Mouse (Mus musculus) intestine, embryonic 16.5 days (tissue): ENCODE results near the gene Clec16a. TPM values are rescaled to one million over a fixed set of nuclear protein-coding genes. Genes with fewer than 3 reads are reported as not detected.

Experiments used
- ATAC-seq: fragments of 200-750 bp; cut with Nextera tagmentation; 2 replicates; pipeline ENCODE4 v1.8.0; 2017; ENCODE audit warnings: moderate TSS enrichment, moderate library complexity
- H3K27ac ChIP-seq: fragments of 300-500 bp; sonication (generic); 2 replicates; pipeline ENCODE4 v1.5.1; 2014; ENCODE audit warnings: mild to moderate bottlenecking, low read length
- H3K27me3 ChIP-seq: fragments of 300-500 bp; sonication (generic); replicated peaks from 2 replicates; pipeline ENCODE4 v1.6.1; 2014; ENCODE audit warnings: low read length, control low read depth, mixed read lengths; ENCODE audit not compliant: control insufficient read depth, insufficient read depth
- H3K36me3 ChIP-seq: fragments of 300-500 bp; sonication (generic); 2 replicates; pipeline ENCODE4 v1.6.1; 2014; ENCODE audit warnings: low read length, control low read depth; ENCODE audit not compliant: control insufficient read depth, insufficient read depth
- H3K4me1 ChIP-seq: fragments of 300-500 bp; sonication (generic); 2 replicates; pipeline ENCODE4 v1.6.1; 2014; ENCODE audit warnings: low read length, control low read depth, mixed read lengths; ENCODE audit not compliant: control insufficient read depth, insufficient read depth
- H3K4me2 ChIP-seq: fragments of 300-500 bp; sonication (generic); 2 replicates; pipeline ENCODE4 v1.6.1; 2014; ENCODE audit warnings: low read depth, low read length, control low read depth
- H3K4me3 ChIP-seq: fragments of 300-500 bp; sonication (generic); 2 replicates; pipeline ENCODE4 v1.5.1; 2014; ENCODE audit warnings: mild to moderate bottlenecking, low read length
- H3K9ac ChIP-seq: fragments of 300-500 bp; sonication (generic); 2 replicates; pipeline ENCODE4 v1.6.1; 2014; ENCODE audit warnings: low read depth, low read length
- H3K9me3 ChIP-seq: fragments of 300-500 bp; sonication (generic); 2 replicates; pipeline ENCODE4 v1.6.1; 2016; ENCODE audit warnings: low read length, control low read depth; ENCODE audit not compliant: control insufficient read depth
- WGBS: fragments of 180-500 bp; shearing (Covaris S2); extraction: QIAGEN DNeasy Blood & Tissue Kit; methylation state at CpG from one replicate; pipeline ENCODE4 v1.1.7; 2014; 5-methylcytosine and 5-hydroxymethylcytosine counted together
- polyA plus RNA-seq: library from polyadenylated mRNA; unstranded; fragments of >200 nt; fragmentation: Nextera tagmentation; extraction: Ambion mirVana; gene quantifications from 2 replicates; pipeline ENCODE4 v1.2.1, GENCODE M21; 2015

Clec16a gene
- polyA plus RNA-seq, 1 experiment from 2014 or later, result 24.3 TPM

DNA sequence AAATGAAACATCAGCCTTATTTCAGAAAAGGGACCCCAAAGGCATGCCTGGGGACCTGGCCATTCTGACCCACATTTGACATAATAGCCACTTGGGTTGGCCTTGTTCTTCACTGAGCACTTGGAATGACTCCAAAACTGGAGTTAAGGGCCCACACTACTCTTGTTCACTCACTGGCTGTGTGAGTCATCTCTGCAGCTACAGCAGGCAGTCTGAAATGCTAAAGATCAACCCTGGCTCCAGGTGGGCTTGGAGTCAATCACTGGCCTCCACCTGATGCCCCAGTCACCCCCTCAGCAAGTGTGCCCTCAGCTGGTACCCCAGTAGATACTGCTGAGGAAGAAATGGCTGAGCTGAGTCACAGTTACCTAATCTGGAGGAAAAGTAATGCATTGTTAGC is 115.4 kb downstream of the Clec16a start:
- Histone ChIP-seq H3K27me3 (no peaks in the 10 kb centered on the region), H3K27ac (no peak overlapping the region), H3K9ac (no peak overlapping the region), H3K36me3 (no peaks in the 10 kb centered on the region), H3K4me1 (peaks cover 38% of the 10 kb centered on the region), H3K4me3 (no peak overlapping the region), H3K4me2 (no peak overlapping the region), H3K9me3 (no peaks in the 10 kb centered on the region)
- ATAC-seq, result no peak

DNA sequence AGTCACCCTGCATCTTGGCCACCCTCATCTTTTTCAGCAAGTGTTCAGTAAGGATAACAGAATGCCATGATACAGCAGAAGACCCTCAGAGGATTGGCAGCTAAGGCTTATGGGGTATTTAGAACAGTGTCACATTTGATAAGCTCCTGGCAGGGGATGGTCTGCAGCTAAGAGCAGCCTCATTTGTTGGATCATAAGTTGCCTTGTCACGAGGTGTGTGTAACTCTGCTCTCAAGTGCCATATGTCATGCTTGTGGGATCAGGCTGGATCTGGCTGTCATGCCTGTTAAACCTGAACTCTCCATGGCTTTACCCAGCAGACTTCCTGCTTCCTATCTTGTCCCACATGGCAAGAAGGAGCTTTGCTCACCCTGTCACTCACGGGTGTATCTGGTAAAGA is 116.2 kb downstream of the Clec16a start:
- 77% methylated on average over 2 of the region's 2 CpGs for WGBS
- ATAC-seq, result no peak
- no peak overlapping the region for H3K9ac ChIP-seq
- no peak overlapping the region for H3K4me3 ChIP-seq
- no peak overlapping the region for H3K4me2 ChIP-seq
- H3K27me3 ChIP-seq, result no peaks in the 10 kb centered on the region
- H3K9me3 ChIP-seq, result no peaks in the 10 kb centered on the region
- no peaks in the 10 kb centered on the region for H3K36me3 ChIP-seq
- H3K27ac ChIP-seq, result no peak overlapping the region
- peaks cover 34% of the 10 kb centered on the region for H3K4me1 ChIP-seq

DNA sequence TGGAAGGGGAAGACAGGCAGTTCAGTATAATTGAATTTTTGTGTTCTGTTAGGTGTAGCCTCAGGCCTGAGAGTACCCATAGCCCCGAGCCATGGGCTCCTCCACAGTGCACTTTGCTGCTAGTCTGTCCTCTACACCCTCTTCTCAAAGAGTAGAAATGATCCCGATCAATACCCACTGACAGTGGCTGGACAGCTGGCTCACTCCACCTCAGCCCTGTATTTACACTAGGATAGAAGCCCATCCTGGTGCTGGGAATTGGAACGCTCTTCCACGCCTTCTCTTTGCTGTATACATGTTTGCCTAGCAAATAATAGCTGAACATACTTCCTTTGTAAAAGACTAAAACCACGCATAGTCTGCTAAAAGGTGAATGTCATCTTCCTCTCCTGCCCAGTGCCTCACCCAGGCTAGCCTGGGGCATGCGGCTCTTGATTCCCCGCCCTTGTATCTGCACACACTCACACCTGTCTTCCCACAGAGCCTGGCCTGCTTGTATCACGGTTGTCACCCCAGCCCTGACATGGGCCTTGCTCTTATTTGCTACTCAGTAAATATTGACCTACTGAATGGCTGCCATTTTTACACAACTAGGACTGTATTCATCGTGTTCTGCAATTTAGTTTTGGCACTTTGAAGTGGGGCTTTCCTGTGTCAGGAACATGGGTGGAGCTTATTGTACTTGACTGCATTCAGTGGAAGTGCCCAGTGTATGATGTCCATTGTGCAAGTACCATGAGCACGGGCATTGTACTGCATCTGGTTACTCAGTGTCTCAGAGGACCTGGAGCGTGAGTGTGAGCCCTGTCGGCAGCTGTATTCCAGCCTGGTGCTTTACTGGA is 119.0 kb downstream of the Clec16a start:
- Histone ChIP-seq H3K27me3 (no peaks in the 10 kb centered on the region), H3K4me2 (no peak overlapping the region), H3K36me3 (no peaks in the 10 kb centered on the region), H3K4me1 (peaks cover 31% of the 10 kb centered on the region), H3K27ac (peak overlapping the region; percentile 30; the same call in 1 of the 2 replicates), H3K9ac (no peak overlapping the region), H3K4me3 (no peak overlapping the region), H3K9me3 (no peaks in the 10 kb centered on the region)
- peak; percentile 56 for ATAC-seq
- WGBS, result 49% methylated on average over 12 of the region's 12 CpGs

DNA sequence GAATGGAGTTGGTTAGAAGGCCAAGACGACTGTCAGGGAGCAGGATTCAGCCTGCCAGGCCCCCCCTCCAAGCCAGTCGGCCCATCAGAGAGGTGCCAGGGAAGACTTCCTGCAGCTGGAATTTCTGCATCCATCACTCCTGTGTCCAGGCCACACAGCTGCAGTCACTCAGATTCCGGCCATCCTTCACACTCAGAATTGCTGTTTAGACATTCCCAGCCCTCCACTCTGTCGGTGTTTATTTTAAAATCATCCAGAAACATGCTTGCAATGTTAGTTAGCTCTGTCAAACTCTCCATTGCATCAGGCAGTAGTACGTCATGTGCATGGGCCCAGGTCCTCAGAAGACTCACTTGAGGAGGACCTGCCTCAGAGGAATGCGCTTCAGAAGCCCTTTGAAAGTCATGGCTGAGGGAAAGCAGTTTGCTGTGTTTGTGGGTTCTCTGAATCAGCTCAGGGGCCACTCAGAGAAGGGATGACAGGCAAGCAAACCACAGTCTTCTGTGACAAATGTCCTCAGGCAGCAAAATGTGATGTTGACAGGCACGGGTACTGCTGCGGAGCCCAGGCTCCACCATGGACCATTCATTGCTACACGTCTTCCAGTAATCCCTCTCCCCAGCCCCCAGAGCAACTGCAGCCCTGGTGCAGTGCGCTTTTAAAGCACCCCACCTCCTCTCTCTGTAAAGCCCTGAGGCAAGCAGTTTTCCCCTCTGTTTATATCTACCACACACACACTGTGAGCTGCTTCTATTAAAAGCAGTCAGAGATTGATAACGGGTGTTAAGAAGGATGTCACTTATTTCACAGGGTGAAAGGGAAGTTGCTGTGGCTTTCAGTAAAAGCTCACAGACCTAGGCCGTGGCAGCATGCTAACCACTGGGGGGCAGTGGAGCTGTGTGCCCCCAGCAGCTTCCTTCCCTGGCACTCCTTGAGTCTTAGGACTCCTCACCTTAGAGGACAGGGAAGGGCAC is 120.1 kb downstream of the Clec16a start:
- H3K4me3 ChIP-seq, result no peak overlapping the region
- no peaks in the 10 kb centered on the region for H3K9me3 ChIP-seq
- peaks cover 35% of the 10 kb centered on the region for H3K4me1 ChIP-seq
- 44% methylated on average over 12 of the region's 12 CpGs for WGBS
- peak; percentile 45 for ATAC-seq
- H3K9ac ChIP-seq, result no peak overlapping the region
- no peaks in the 10 kb centered on the region for H3K27me3 ChIP-seq
- H3K36me3 ChIP-seq, result no peaks in the 10 kb centered on the region
- H3K4me2 ChIP-seq, result no peak overlapping the region
- H3K27ac ChIP-seq, result peak overlapping the region; percentile 61

DNA sequence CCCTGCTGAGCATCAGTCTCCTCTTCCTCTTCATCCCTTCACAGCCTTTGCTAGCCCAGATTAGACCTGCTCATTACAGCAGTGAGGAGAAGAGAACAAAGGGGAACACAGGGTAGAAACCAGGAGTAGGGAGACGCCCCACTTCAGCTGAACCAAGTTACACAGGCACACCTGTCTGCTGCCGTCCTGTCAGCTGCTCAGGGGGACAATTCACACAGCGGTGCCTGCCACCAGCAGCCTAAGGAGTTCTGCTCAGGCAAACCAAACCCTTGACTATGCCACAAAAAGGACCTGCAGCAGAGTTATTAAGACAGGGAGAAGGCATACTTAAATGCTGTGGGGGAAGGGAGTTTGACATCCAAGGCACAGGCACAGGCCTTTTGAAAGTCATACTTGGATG is 121.6 kb downstream of the Clec16a start:
- Histone ChIP-seq H3K36me3 (no peaks in the 10 kb centered on the region), H3K9ac (no peak overlapping the region), H3K4me1 (peaks cover 28% of the 10 kb centered on the region), H3K27me3 (no peaks in the 10 kb centered on the region), H3K9me3 (no peaks in the 10 kb centered on the region), H3K4me3 (no peak overlapping the region), H3K27ac (no peak overlapping the region), H3K4me2 (no peak overlapping the region)
- no peak for ATAC-seq
- WGBS, result 88% methylated on average over 3 of the region's 3 CpGs

DNA sequence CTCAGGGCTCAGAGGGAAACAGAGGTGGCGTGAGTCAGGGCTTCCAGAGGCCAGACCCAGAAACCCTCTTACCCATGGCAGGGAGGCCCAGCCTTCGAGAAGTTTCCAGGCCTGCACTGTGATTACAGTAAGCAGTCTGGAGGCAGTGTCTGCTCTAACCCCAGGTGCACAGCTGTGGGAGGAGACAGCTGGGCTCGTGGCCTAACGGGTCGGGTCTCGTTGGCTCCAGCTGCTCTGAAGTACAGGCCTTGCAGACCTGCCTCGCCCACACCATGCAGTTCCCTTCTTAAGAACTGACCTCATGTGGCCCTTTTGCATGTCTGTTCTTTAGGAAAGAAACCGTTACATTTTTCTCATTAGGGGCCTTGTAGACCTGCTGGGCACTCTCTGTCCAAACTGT is 123.3 kb downstream of the Clec16a start:
- WGBS, result 52% methylated on average over 8 of the region's 8 CpGs
- Histone ChIP-seq H3K27ac (no peak overlapping the region), H3K4me1 (peaks cover 29% of the 10 kb centered on the region), H3K36me3 (no peaks in the 10 kb centered on the region), H3K27me3 (no peaks in the 10 kb centered on the region), H3K4me3 (no peak overlapping the region), H3K9ac (no peak overlapping the region), H3K4me2 (no peak overlapping the region), H3K9me3 (no peaks in the 10 kb centered on the region)
- ATAC-seq, result no peak

DNA sequence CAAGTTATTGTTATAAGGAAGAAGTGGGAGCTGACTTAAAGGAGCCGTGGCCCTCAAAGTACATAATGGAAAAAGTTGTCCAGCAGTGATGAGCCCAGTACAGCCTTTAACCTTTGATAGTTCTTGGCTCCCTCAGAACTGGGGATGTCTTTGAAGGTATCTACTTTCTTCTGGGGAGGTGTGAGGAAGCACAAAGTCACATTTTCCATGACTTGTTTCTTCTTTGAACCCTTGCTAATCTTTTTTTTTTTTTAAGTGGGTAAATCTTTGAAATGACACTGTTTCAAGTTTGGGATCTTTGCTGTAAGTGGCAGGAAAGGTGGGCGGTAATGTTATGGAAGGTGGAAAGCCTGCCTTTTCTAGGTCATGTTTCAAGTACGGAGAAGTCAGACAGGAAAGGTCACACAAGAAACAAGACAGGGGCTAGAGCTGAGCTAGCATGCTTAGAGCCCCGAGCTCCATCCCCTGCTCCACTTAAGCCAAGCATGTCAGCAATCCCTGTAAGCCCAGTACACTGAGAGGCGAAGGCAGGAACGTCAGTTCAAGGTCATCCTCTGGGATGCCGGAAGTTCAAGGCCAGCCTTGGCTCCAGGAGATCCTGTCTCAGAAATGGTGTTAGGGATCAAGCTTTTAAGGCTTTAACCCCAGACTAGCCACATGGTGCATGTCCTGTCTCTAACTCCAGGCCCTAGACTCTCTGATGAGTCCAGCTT is 124.0 kb downstream of the Clec16a start:
- no peaks in the 10 kb centered on the region for H3K36me3 ChIP-seq
- H3K9me3 ChIP-seq, result no peaks in the 10 kb centered on the region
- 81% methylated on average over 7 of the region's 7 CpGs for WGBS
- no peak overlapping the region for H3K4me2 ChIP-seq
- no peak overlapping the region for H3K9ac ChIP-seq
- H3K27ac ChIP-seq, result no peak overlapping the region
- ATAC-seq, result no peak
- peaks cover 26% of the 10 kb centered on the region for H3K4me1 ChIP-seq
- H3K4me3 ChIP-seq, result no peak overlapping the region
- H3K27me3 ChIP-seq, result no peaks in the 10 kb centered on the region

DNA sequence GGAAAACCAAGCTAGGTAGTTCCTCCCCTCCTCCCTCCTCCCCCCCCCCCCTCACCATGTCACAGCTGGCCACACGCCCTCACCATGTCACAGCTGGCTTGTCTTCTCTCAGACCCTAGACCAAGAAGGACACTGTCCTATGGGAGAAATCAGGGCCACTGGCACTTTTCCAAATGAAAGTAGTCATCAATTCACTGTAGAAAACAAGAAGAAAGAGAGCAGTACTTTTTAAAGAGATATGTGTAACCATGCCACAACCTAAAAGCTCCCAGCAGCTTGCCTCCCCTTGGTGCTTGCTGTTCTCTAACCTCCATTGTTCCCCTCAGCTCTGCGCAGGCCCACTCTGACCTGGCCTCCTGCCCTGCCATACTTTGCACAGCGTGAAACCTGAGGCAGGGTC is 124.8 kb downstream of the Clec16a start:
- 77% methylated on average over 3 of the region's 3 CpGs for WGBS
- H3K4me3 ChIP-seq, result no peak overlapping the region

DNA sequence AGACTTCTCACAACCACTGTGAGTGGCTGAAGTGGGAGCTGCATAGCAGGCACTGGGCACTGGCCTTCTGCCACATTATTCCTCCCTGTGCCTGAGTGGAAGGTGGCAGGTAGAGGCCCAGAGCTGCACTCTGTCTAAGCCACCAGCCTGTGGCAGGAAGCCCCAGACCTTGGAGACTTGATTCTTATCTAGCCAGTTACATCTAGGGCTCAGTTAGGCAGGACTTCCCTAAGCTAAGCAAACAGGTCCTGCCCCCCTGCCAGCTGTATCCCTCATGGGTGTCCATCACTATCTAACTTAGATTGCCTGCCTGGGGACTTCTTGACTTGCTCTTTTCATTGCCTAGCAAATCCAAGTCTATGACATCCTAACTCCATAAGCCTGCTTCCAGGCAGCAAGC is 127.4 kb downstream of the Clec16a start:
- H3K27ac ChIP-seq, result no peak overlapping the region
- no peak overlapping the region for H3K9ac ChIP-seq
- H3K4me2 ChIP-seq, result no peak overlapping the region
- H3K4me3 ChIP-seq, result no peak overlapping the region
- no peak for ATAC-seq
- H3K27me3 ChIP-seq, result no peaks in the 10 kb centered on the region
- no peaks in the 10 kb centered on the region for H3K36me3 ChIP-seq
- H3K4me1 ChIP-seq, result peaks cover 17% of the 10 kb centered on the region
- H3K9me3 ChIP-seq, result no peaks in the 10 kb centered on the region

More for the DNA sequence above, 124.8 kb downstream of the Clec16a start:
- H3K36me3 ChIP-seq, result no peaks in the 10 kb centered on the region
- ATAC-seq, result no peak
- H3K4me2 ChIP-seq, result no peak overlapping the region
- no peaks in the 10 kb centered on the region for H3K27me3 ChIP-seq
- no peaks in the 10 kb centered on the region for H3K9me3 ChIP-seq
- H3K9ac ChIP-seq, result no peak overlapping the region
- peaks cover 23% of the 10 kb centered on the region for H3K4me1 ChIP-seq
- no peak overlapping the region for H3K27ac ChIP-seq
